Mouse (Mus musculus) adrenal gland, postnatal 25 days (tissue): ENCODE data around the gene Kirrel3. TPM values are rescaled to one million over a fixed set of nuclear protein-coding genes. Genes with fewer than 3 reads are reported as not detected.
A peak's percentile ranks its signal among the peaks of the same experiment; 100 is the strongest.

Source experiments
- DNase-seq: peaks from one replicate; pipeline ENCODE4 v3.0.0; 2021; ENCODE audit warnings: mixed read lengths
- long read RNA-seq: library from polyadenylated mRNA; stranded (forward); transcript quantifications from one replicate; pipeline ENCODE4 v2.0.0, GENCODE M21; 2021
- total RNA-seq: library from RNA; stranded (reverse); gene quantifications from 2 replicates; pipeline ENCODE4 v1.2.3, GENCODE M21; 2021

Gene Kirrel3
- total RNA-seq, result 0.52 and 0.76 TPM in 2 replicates
- long read RNA-seq, partial matches to known transcripts, result 0 of 1 reads
- long read RNA-seq, other reads (novel, unspliced or antisense), result 1 of 1 reads

GRCm38 (mm10) chr9:34485759-34486431, at the start of gene Kirrel3:
Gene Kirrel3 (plus strand): TSS chr9:34485894.
- peak; percentile 66 for DNase-seq

GRCm38 (mm10) chr9:34440721-34441120, 45.0 kb upstream of the Kirrel3 start:
- no peak for DNase-seq

- no peak for DNase-seq
Observed at GRCm38 (mm10) chr9:34443950-34444349, 41.7 kb upstream of the Kirrel3 start.

GRCm38 (mm10) chr9:34446497-34447350, 39.0 kb upstream of the Kirrel3 start:
- DNase-seq, result no peak

DNA sequence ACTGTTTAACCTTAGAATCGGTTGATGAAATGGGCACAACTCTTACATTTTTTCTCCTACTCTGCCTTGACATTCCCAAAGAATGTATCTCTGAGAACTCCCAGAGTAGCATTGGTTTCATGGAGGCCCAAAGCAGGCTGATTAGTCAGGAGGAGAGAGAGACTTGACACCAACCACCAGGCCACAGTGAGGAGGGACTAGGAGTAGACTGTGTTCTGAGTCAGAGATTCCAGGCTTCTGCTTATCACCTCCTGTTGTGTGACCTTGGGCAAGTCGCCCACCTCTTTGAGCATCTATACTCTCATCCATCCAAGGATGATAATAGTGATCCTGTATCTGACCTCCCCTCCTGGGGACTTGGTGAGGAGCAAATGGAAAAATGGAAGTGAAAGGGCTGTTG, 38.0 kb upstream of the Kirrel3 start:
- DNase-seq, result peak; percentile 12

DNA sequence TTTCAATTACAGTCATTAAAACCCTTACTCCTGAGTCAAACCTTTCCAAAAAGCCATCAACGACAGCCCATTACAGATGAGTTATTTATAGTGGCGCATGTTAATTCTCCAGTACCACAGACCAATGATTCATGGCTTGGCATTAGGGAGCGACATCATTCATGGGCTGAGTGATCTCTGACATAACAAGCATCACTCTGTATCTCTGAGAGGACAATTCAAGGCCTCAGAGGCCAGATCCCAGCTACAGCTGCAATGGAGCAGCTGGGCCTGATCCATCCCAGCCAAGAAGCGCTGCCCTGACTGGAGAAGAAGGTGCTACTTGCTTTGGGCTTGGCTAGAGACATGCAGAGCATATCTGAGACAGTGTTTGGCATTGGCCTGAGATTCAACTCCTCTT, 37.2 kb upstream of the Kirrel3 start:
- peak; percentile 9 for DNase-seq

- DNase-seq, result no peak
Observed at GRCm38 (mm10) chr9:34458189-34458588, 27.5 kb upstream of the Kirrel3 start.

DNA sequence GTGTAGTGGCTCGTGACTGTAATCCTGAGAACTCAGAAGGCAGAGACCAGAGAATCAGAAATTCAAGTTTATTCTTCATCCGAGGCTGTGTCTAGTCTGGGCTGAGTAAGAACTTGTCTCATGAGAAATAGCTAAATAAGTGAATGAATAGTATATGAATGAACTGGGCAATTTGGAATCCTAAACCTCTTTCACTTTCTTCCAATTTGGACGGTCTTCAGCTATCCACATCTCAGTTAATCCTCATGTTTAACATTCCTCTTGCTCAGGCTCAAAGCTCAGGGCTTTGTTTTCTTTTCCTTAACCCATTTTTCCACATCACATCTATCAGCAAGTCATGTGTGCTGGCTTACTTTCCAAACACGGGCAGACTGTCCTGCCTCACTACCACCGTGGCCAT, 25.7 kb upstream of the Kirrel3 start:
- DNase-seq, result no peak

DNA sequence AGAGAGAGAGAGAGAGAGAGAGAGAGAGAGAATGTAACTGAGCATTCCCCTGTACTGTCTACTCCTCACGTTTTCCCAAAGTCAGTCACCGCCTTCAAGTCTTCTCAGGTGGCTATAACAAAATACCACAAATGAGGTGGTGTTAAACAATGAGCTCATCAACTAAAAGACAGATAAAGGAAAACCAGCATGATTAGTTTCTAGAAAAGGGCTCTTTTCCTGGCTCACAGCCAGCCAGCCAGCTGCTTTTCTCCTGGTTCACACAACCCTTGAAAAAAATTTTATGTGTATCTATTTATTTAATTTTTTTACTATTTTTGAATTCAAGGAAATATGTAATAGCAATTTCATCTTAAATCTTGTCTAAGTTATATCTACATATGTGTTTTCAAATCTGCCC, 22.0 kb upstream of the Kirrel3 start:
- DNase-seq, result no peak

GRCm38 (mm10) chr9:34466058-34466457, 19.6 kb upstream of the Kirrel3 start:
- DNase-seq, result no peak

DNA sequence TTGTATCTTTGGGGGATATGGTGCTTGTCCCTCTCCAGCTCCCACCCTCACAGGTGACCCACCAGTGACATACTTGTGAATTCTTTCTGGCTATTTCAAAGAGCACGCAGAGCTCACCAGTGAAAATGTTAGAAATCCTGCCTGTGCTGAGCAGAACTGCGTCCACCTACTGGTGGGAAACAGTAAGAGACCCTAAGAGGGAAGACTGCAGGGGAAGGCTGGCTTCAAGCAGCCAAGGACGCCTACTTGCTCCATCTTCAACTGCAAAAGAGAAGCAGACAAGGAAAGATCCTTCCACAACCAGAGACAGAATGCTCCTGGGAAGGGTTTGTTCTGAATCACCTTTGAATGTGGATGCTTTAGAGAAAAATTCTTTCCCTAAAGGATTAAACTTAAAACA, 16.5 kb upstream of the Kirrel3 start:
- no peak for DNase-seq

GRCm38 (mm10) chr9:34476206-34476605, 9.5 kb upstream of the Kirrel3 start:
- no peak for DNase-seq

- no peak for DNase-seq
Observed at GRCm38 (mm10) chr9:34478494-34478893, 7.2 kb upstream of the Kirrel3 start.

DNA sequence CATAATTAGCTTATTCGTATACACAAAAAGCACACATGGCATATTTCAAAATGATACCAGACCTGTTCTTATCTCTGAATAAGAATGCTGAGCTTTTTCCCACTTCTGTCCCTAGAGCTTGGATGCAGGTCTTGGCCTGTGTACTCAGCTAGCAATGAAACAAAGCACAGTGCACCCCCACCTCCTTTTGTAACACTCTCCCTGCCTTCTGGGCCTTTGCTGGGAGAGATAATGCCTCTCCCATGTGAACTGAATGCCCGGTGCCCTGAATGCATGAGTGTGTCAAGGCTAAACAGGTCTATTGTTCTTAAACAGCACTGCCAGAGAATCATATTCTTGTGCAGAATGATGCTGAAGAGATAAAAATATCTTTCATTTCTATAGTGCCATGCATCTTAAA, 2.5 kb upstream of the Kirrel3 start:
- DNase-seq, result no peak

DNA sequence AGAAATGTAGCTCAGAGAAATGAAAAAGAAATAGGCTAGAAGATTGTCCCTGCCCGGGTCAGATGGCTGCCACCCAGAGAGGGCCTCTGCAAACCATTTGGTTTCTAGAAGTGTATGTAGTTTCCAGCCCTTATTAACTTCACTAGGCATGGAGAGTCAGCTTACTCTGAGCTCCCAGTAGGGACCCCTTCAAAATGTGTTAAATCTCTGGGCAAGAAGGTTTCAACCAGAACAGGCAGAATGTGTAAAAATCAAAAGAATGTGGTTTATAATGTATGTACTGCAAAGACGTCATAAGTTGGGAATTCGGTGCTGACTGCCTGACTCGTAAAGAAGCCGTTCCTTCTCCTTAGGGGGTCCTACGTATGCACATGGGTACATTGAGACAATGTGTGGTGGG, 1.0 kb upstream of the Kirrel3 start:
- no peak for DNase-seq

DNA sequence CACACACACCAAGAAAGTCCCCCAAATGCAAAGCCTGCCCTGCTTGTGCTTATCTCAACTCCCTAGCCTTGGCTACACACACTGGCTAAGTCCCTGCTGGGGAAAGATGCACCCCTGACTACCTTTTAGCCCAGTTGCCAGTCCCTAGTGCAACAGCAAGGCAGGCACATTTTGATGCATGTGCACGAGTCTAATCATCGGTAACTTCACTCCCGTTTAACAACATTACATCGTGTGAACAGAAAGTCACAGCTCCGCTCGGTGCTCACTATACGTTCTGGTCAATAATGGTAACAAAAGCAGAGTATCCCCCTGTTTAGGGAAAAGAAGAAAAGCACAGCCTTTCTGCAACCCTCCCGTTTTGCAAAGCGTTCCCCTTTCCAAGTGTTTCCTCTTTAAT, 2.6 kb downstream of the Kirrel3 start:
- DNase-seq, result no peak

DNA sequence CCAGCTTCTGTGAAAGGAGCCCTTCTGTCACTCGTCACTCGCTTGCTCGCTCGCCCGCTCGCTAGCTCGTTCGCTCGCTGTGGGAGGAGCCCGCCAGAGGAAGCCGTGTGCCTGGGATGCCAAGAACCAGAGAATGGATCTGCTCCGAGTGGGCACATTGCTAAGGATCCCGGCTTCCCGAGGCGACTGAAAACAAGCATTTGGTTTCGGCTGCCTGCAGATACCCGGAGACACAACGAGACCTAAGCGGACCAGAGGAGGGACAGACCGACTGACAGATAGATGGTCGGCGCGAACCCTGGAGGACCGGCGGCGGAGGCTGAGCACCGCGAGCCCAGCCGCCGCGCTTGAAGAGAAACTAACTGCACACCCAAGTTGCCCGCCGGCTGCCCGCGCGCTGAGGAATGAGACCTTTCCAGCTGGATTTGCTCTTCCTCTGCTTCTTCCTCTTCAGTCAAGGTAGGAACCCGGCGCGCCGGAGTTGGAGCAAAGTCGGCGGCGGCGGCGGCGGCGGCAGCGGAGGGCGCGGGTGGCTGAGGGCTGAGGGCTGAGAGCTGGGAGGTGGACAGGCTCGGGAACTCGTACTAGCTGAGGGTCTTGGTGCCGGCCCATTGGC, 3.1 kb downstream of the Kirrel3 start:
- DNase-seq, result peak; percentile 48

- no peak for DNase-seq
Observed at GRCm38 (mm10) chr9:34489316-34489710, 3.6 kb downstream of the Kirrel3 start.

- no peak for DNase-seq
Observed at GRCm38 (mm10) chr9:34489760-34490159, 4.1 kb downstream of the Kirrel3 start.

- no peak for DNase-seq
Observed at GRCm38 (mm10) chr9:34492121-34492520, 6.4 kb downstream of the Kirrel3 start.

- no peak for DNase-seq
Observed at GRCm38 (mm10) chr9:34493571-34493970, 7.9 kb downstream of the Kirrel3 start.

DNA sequence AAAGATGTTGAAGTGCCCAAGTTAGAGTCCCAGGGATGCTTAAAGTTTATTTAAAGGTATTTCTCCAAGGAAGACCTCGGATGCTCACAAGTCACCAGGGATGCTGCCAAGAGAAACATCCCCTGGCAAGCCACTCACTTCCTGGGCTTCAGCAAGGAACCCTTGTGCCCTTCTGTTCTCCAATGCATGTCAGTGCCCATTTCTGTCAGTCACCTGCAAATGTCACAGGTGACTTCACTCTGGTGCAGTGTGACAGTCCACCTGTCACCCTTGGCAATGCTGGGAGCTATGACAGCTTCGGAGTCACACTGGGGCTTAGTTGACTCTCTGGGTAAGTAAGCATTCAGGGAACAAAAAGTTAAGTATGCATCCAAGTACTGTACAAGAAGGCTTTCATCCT, 12.4 kb downstream of the Kirrel3 start:
- no peak for DNase-seq

DNA sequence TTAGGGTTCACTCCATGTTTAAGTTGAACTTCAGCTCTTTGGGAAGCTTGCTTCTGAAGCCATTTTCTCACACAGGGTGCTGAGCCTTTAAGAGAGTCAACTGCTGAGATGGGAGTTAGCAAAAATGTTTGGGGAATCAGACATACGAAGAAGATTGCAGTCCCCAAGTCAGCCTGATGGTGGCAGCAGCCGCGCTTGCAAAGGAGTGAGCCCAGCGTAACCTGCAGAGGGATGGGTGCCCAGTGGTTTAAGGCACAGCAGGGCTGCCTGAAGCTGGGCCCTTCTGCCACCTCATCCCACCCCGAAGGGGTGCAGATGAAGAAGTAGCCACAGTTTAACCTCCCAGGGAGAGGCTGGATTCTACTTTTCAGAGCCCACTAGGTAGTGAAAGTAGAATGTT, 13.0 kb downstream of the Kirrel3 start:
- peak; percentile 80 for DNase-seq
